Mouse (Mus musculus) small intestine, adult 2 months (tissue): ENCODE results near the gene Araf.

Experiments
- CTCF ChIP-seq: fragments of 200-500 bp; IDR thresholded peaks from 2 replicates; pipeline ENCODE4 v1.5.1; 2012; ENCODE audit warnings: low read depth, mild to moderate bottlenecking, control low read depth, inconsistent platforms, low read length, moderate library complexity, mixed read lengths; ENCODE audit not compliant: insufficient replicate concordance, insufficient read length; ENCODE audit errors: extremely low read depth
- POLR2A ChIP-seq: fragments of 200-500 bp; IDR thresholded peaks from 2 replicates; pipeline ENCODE4 v1.6.1; 2012; ENCODE audit warnings: low read depth, mild to moderate bottlenecking, control low read depth, inconsistent platforms, low read length, moderate library complexity

- no peak for TF ChIP-seq POLR2A
- no peak for TF ChIP-seq CTCF
These were observed 71.6 kb downstream of the Araf start for GRCm38 (mm10) chrX:20869203-20869602.
